Comparison of ENCODE assay signal across 22 mouse cellular contexts in genomic region chr7:140914031-140914690, GRCm38 (mm10). TPM values are rescaled to one million over a fixed set of nuclear protein-coding genes. Genes with fewer than 3 reads are reported as not detected.
DNase-seq lines count a peak whose midpoint lies in the region; ATAC-seq lines count a peak whose summit lies in the region.
"Had no signal": no experiment of that assay in that cellular context is flagged by ENCODE, and none has a peak within 500 bp of the region (broad histone marks: within the 10 kb centered on the region; RNA-seq: fewer than 3 reads in every experiment).

No protein-coding gene starts in this region.

- ATAC-seq in liver, embryonic 16.5 days (ENCODE audit: low read depth) = no peak
- ATAC-seq in liver, embryonic 11.5 days (replicated peaks; ENCODE audit: low FRiP score) = no peak
- no peak for ATAC-seq in hindbrain, embryonic 13.5 days (ENCODE audit: low FRiP score)
- ATAC-seq: forebrain, embryonic 14.5 days; midbrain, embryonic 13.5 days had no signal

- WGBS in liver, embryonic 16.5 days (ENCODE audit: insufficient replicate concordance) = 63% methylated on average over 8 of the region's 8 CpGs
- 75% methylated on average over 8 of the region's 8 CpGs for WGBS in liver, embryonic 11.5 days
- WGBS in hindbrain, embryonic 13.5 days = 87% methylated on average over 8 of the region's 8 CpGs

- H3K4me1 ChIP-seq in liver, embryonic 16.5 days (ENCODE audit: control insufficient read depth, low read depth, low read length) = peaks cover 4% of the 10 kb centered on the region
- H3K4me1 ChIP-seq in liver, embryonic 11.5 days (replicated peaks; ENCODE audit: control insufficient read depth, insufficient read depth, low read length) = 0 out of 2 replicates have a peak, but pooled peaks cover 3% of the 10 kb centered on the region
- no peaks in the 10 kb centered on the region for H3K4me1 ChIP-seq in hindbrain, embryonic 13.5 days (replicated peaks)
- H3K4me1 ChIP-seq: embryonic facial prominence, embryonic 15.5 days; heart, embryonic 10.5 days; hindbrain, embryonic 15.5 days; midbrain, embryonic 13.5 days had no signal

- peak; percentile 76 for DNase-seq in kidney, adult 11 months
- no peak for DNase-seq in kidney, postnatal 4 days
- no peak for DNase-seq in liver, embryonic 11.5 days (ENCODE audit: low spot score)
- peak; percentile 75 to 80 for DNase-seq in kidney, postnatal 36 days
- no peak for DNase-seq in lung, postnatal 25 days (ENCODE audit: low spot score)
- DNase-seq: adrenal gland, postnatal 25 days; cerebellum, adult 9-10 months; heart, postnatal 4 days; lung, adult 2 months; lung, postnatal 36 days; thymus, postnatal 25 days had no signal

- no peak overlapping the region for H3K4me2 ChIP-seq in liver, embryonic 16.5 days (ENCODE audit: low read depth, low read length)
- no peak overlapping the region for H3K4me2 ChIP-seq in liver, embryonic 11.5 days
- H3K4me2 ChIP-seq in hindbrain, embryonic 13.5 days = no peak overlapping the region
- H3K4me2 ChIP-seq: embryonic facial prominence, embryonic 15.5 days; hindbrain, embryonic 15.5 days; limb, embryonic 12.5 days; midbrain, embryonic 13.5 days had no signal

- H3K36me3 ChIP-seq in liver, embryonic 16.5 days (ENCODE audit: control insufficient read depth, insufficient read depth) = no peaks in the 10 kb centered on the region
- no peaks in the 10 kb centered on the region for H3K36me3 ChIP-seq in liver, embryonic 11.5 days (ENCODE audit: control insufficient read depth, insufficient read depth, low read length)
- no peaks in the 10 kb centered on the region for H3K36me3 ChIP-seq in hindbrain, embryonic 13.5 days
- H3K36me3 ChIP-seq: embryonic facial prominence, embryonic 15.5 days; heart, embryonic 10.5 days; hindbrain, embryonic 15.5 days; limb, embryonic 12.5 days; midbrain, embryonic 13.5 days had no signal

- no peaks in the 10 kb centered on the region for H3K27me3 ChIP-seq in liver, embryonic 16.5 days (ENCODE audit: control insufficient read depth, insufficient read depth, low read depth, low read length)
- no peaks in the 10 kb centered on the region for H3K27me3 ChIP-seq in liver, embryonic 11.5 days (replicated peaks; ENCODE audit: control insufficient read depth, insufficient read depth, low read length)
- peaks cover 16% of the 10 kb centered on the region for H3K27me3 ChIP-seq in hindbrain, embryonic 13.5 days
- H3K27me3 ChIP-seq: megakaryocyte, embryonic 14.5 days had no signal

- H3K4me3 ChIP-seq in liver, embryonic 16.5 days (ENCODE audit: low read depth, low read length) = no peak overlapping the region
- no peak overlapping the region for H3K4me3 ChIP-seq in liver, embryonic 11.5 days (ENCODE audit: low read depth, low read length)
- no peak overlapping the region for H3K4me3 ChIP-seq in hindbrain, embryonic 13.5 days
- H3K4me3 ChIP-seq: embryonic facial prominence, embryonic 15.5 days; heart, embryonic 10.5 days; hindbrain, embryonic 15.5 days; limb, embryonic 12.5 days; megakaryocyte, embryonic 14.5 days; midbrain, embryonic 13.5 days had no signal

- peak overlapping the region; percentile 67; the same call in 1 of the 2 replicates for H3K27ac ChIP-seq in liver, embryonic 16.5 days (ENCODE audit: low read length)
- H3K27ac ChIP-seq in liver, embryonic 11.5 days (ENCODE audit: low read depth, low read length) = no peak overlapping the region
- no peak overlapping the region for H3K27ac ChIP-seq in hindbrain, embryonic 13.5 days
- H3K27ac ChIP-seq: embryonic facial prominence, embryonic 15.5 days; heart, embryonic 10.5 days; hindbrain, embryonic 15.5 days; kidney, postnatal 0 days; limb, embryonic 12.5 days; midbrain, embryonic 13.5 days had no signal

- no peak overlapping the region for H3K9ac ChIP-seq in liver, embryonic 16.5 days (ENCODE audit: low read depth, low read length)
- no peak overlapping the region for H3K9ac ChIP-seq in liver, embryonic 11.5 days (ENCODE audit: low read depth, low read length)
- H3K9ac ChIP-seq in hindbrain, embryonic 13.5 days = no peak overlapping the region
- H3K9ac ChIP-seq: embryonic facial prominence, embryonic 15.5 days; hindbrain, embryonic 15.5 days; limb, embryonic 12.5 days; midbrain, embryonic 13.5 days had no signal

- no peaks in the 10 kb centered on the region for H3K9me3 ChIP-seq in liver, embryonic 16.5 days (replicated peaks; ENCODE audit: control insufficient read depth, low read length)
- no peaks in the 10 kb centered on the region for H3K9me3 ChIP-seq in liver, embryonic 11.5 days (ENCODE audit: control insufficient read depth, low read length)
- H3K9me3 ChIP-seq in hindbrain, embryonic 13.5 days = no peaks in the 10 kb centered on the region
- H3K9me3 ChIP-seq: embryonic facial prominence, embryonic 15.5 days; heart, embryonic 10.5 days; hindbrain, embryonic 15.5 days; limb, embryonic 12.5 days; megakaryocyte, embryonic 14.5 days; midbrain, embryonic 13.5 days had no signal

RNA-seq across cellular contexts. Expression of gene Nlrp6, which starts 6.5 kb away (rescaled TPM):
- polyA plus RNA-seq in liver, embryonic 16.5 days (2015; fragmentation: Nextera tagmentation; extraction: Ambion mirVana) = 7.8 and 10.8 TPM in 2 replicates
- polyA plus RNA-seq in liver, embryonic 11.5 days (2014; fragmentation: Nextera tagmentation; extraction: Ambion mirVana) = 1.3 and 1.9 TPM in 2 replicates
- 0.09 and 0.12 TPM in 2 replicates for polyA plus RNA-seq in hindbrain, embryonic 13.5 days (2015; fragmentation: Nextera tagmentation; extraction: Ambion mirVana)
- polyA plus RNA-seq: limb, embryonic 12.5 days had no signal

RNA-seq across cellular contexts. Expression of gene Cox8b, which starts 13.9 kb away (rescaled TPM):
- polyA plus RNA-seq in liver, embryonic 16.5 days (2015; fragmentation: Nextera tagmentation; extraction: Ambion mirVana) = 1.4 and 3.4 TPM in 2 replicates
- 0.97 TPM in 1 of 2 replicates, not detected in the other for polyA plus RNA-seq in liver, embryonic 11.5 days (2014; fragmentation: Nextera tagmentation; extraction: Ambion mirVana)
- 0.69 TPM in 1 of 2 replicates, not detected in the other for polyA plus RNA-seq in hindbrain, embryonic 13.5 days (2015; fragmentation: Nextera tagmentation; extraction: Ambion mirVana)
- polyA plus RNA-seq: brain, embryonic 14.5 days; forebrain, embryonic 14.5 days; hindbrain, embryonic 15.5 days; midbrain, embryonic 13.5 days had no signal

RNA-seq across cellular contexts. Expression of gene Pgghg, which starts 27.0 kb away (rescaled TPM):
- 6.0 and 7.9 TPM in 2 replicates for polyA plus RNA-seq in liver, embryonic 16.5 days (2015; fragmentation: Nextera tagmentation; extraction: Ambion mirVana)
- polyA plus RNA-seq in liver, embryonic 11.5 days (2014; fragmentation: Nextera tagmentation; extraction: Ambion mirVana) = 13.1 and 13.2 TPM in 2 replicates
- 8.8 and 10.4 TPM in 2 replicates for polyA plus RNA-seq in hindbrain, embryonic 13.5 days (2015; fragmentation: Nextera tagmentation; extraction: Ambion mirVana)

RNA-seq across cellular contexts. Expression of gene Sirt3, which starts 32.1 kb away (rescaled TPM):
- 21.9 and 23.6 TPM in 2 replicates for polyA plus RNA-seq in liver, embryonic 16.5 days (2015; fragmentation: Nextera tagmentation; extraction: Ambion mirVana)
- polyA plus RNA-seq in liver, embryonic 11.5 days (2014; fragmentation: Nextera tagmentation; extraction: Ambion mirVana) = 19.9 and 24.5 TPM in 2 replicates
- 41.6 and 45.3 TPM in 2 replicates for polyA plus RNA-seq in hindbrain, embryonic 13.5 days (2015; fragmentation: Nextera tagmentation; extraction: Ambion mirVana)

RNA-seq across cellular contexts. Expression of gene Psmd13, which starts 32.4 kb away (rescaled TPM):
- 108 and 123 TPM in 2 replicates for polyA plus RNA-seq in liver, embryonic 16.5 days (2015; fragmentation: Nextera tagmentation; extraction: Ambion mirVana)
- 162 and 183 TPM in 2 replicates for polyA plus RNA-seq in liver, embryonic 11.5 days (2014; fragmentation: Nextera tagmentation; extraction: Ambion mirVana)
- 278 and 284 TPM in 2 replicates for polyA plus RNA-seq in hindbrain, embryonic 13.5 days (2015; fragmentation: Nextera tagmentation; extraction: Ambion mirVana)

Comparison
In these comparisons a context has a peak if more than half of its experiments do, and no peak if none do; other contexts are left out.
1. DNase-seq: peak in kidney, adult 11 months (single experiment) and kidney, postnatal 36 days (2 of 2); none in kidney, postnatal 4 days (0 of 2), liver, embryonic 11.5 days (single experiment) and lung, postnatal 25 days (single experiment).